Mouse (Mus musculus) megakaryocyte-erythroid progenitor cell, adult 5 weeks (primary cell): Measurements from ENCODE around the gene Olfr455. TPM values are rescaled to one million over a fixed set of nuclear protein-coding genes. Genes with fewer than 3 reads are reported as not detected.

Experiments
- polyA plus RNA-seq: library from polyadenylated mRNA; stranded (reverse); fragments of >175 nt; gene quantifications from 2 replicates; pipeline ENCODE4 v1.2.3, GENCODE M21; 2012

Olfr455 gene
- not detected in 2 replicates for polyA plus RNA-seq

GRCm38 (mm10) chr6:42547461-42547860 is at the start of gene Olfr455:
Gene Olfr455, minus strand, starts transcription at chr6:42547587.

GRCm38 (mm10) chr6:42487114-42487513 is 60.3 kb downstream of the Olfr455 start, which contains the start of gene Olfr456:
Gene Olfr456, minus strand, starts transcription at chr6:42487214.

Other genes starting within 250 kb of the Olfr455 start
- gene Fam131b, start 222.9 kb downstream of the Olfr455 start, polyA plus RNA-seq: 0.05 TPM in 1 of 2 replicates, not detected in the other
- 1,535 and 1,622 TPM in 2 replicates for gene Zyx, start 198.0 kb downstream of the Olfr455 start, polyA plus RNA-seq
- gene Epha1, start 174.3 kb downstream of the Olfr455 start, polyA plus RNA-seq: 0.11 and 0.14 TPM in 2 replicates
- gene Tas2r143, start 147.3 kb downstream of the Olfr455 start, polyA plus RNA-seq: not detected in 2 replicates
- gene Tas2r135, start 142.2 kb downstream of the Olfr455 start, polyA plus RNA-seq: not detected in 2 replicates
- gene Tas2r126, start 113.1 kb downstream of the Olfr455 start, polyA plus RNA-seq: 0.08 TPM in 1 of 2 replicates, not detected in the other
- not detected in 2 replicates for gene Olfr458, start 82.4 kb downstream of the Olfr455 start, polyA plus RNA-seq
- gene Olfr457, start 71.3 kb downstream of the Olfr455 start, polyA plus RNA-seq: not detected in 2 replicates
- not detected in 2 replicates for gene Olfr456, start 60.4 kb downstream of the Olfr455 start, polyA plus RNA-seq
- not detected in 2 replicates for gene Tcaf3, start 50.1 kb upstream of the Olfr455 start, polyA plus RNA-seq
- gene Tcaf2, start 97.7 kb upstream of the Olfr455 start, polyA plus RNA-seq: 0.04 TPM in 2 replicates
- 0.19 and 0.32 TPM in 2 replicates for gene Tcaf1, start 162.5 kb upstream of the Olfr455 start, polyA plus RNA-seq
- not detected in 2 replicates for gene Olfr453, start 191.8 kb upstream of the Olfr455 start, polyA plus RNA-seq
- not detected in 2 replicates for gene Olfr38, start 208.8 kb upstream of the Olfr455 start, polyA plus RNA-seq
- gene Olfr452, start 237.5 kb upstream of the Olfr455 start, polyA plus RNA-seq: not detected in 2 replicates